17 mouse cellular contexts compared by ENCODE assay signal in genomic region chr8:122928631-122929224, GRCm38 (mm10).
DNase-seq lines count a peak whose midpoint lies in the region; ATAC-seq and TF ChIP-seq lines count a peak whose summit lies in the region.
"Had no signal": no experiment of that assay in that cellular context is flagged by ENCODE, and none has a peak within 500 bp of the region (broad histone marks: within the 10 kb centered on the region; RNA-seq: fewer than 3 reads in every experiment).

No protein-coding gene starts in this region.

- peaks cover 19% of the 10 kb centered on the region for H3K4me1 ChIP-seq in kidney, adult 2 months (ENCODE audit: control insufficient read depth, insufficient read depth, low read length)

- DNase-seq in kidney, adult 2 months = peak; percentile 45
- DNase-seq in kidney, postnatal 36 days = no peak
- DNase-seq in 416B (ENCODE audit: low read depth) = peak; percentile 80
- peak; percentile 27 for DNase-seq in NIH3T3 (ENCODE audit: low read depth)
- no peak for DNase-seq in right cerebral cortex, adult 18-20 months
- DNase-seq in thymus, postnatal 14 days = no peak
- no peak for DNase-seq in gastrocnemius, postnatal 36 days
- DNase-seq: cerebellum, adult 9-11 months; heart, adult 2 months; heart, postnatal 14 days; lung, embryonic 14.5 days; right cerebral cortex, postnatal 25 days; thymus, postnatal 4 days had no signal

- TF ChIP-seq CTCF in kidney, adult 2 months (conservative IDR thresholded peaks at IDR 0.05; ENCODE audit: insufficient read depth, insufficient read length, low read depth, low read length) = no peak

- no peaks in the 10 kb centered on the region for H3K27me3 ChIP-seq in kidney, adult 2 months (replicated peaks; ENCODE audit: control insufficient read depth, insufficient read depth, low read length)
- H3K27me3 ChIP-seq: limb, embryonic 13.5 days; stomach, embryonic 15.5 days had no signal

- intact Hi-C loops in gastrocnemius, postnatal 36 days (cut with DNase I) = no loop called here

- ATAC-seq in megakaryocyte, adult 5-6 weeks (ENCODE audit: poor library complexity, severe bottlenecking) = peak; percentile 66
- ATAC-seq: midbrain, embryonic 16.5 days had no signal

- no peak overlapping the region for H3K27ac ChIP-seq in kidney, adult 2 months (ENCODE audit: insufficient read depth, low read depth, low read length)
- H3K27ac ChIP-seq: heart, adult 2 months; limb, embryonic 13.5 days; stomach, embryonic 15.5 days had no signal

- WGBS in kidney, adult 2 months = 72% methylated on average over 7 of the region's 7 CpGs

- no peaks in the 10 kb centered on the region for H3K36me3 ChIP-seq in kidney, adult 2 months (ENCODE audit: control insufficient read depth, insufficient read depth, low read length)
- H3K36me3 ChIP-seq: stomach, embryonic 15.5 days had no signal

- no peak overlapping the region for H3K4me3 ChIP-seq in kidney, adult 2 months (ENCODE audit: insufficient read depth, low read depth, low read length)
- H3K4me3 ChIP-seq: heart, adult 2 months; limb, embryonic 13.5 days; stomach, embryonic 15.5 days had no signal

- no peak for TF ChIP-seq POLR2A in kidney, adult 2 months (IDR thresholded peaks at IDR 0.05; ENCODE audit: low read depth, low read length)

Comparison
In these comparisons a context has a peak if more than half of its experiments do, and no peak if none do; other contexts are left out.
1. DNase-seq: peak in kidney, adult 2 months (single experiment), 416B (single experiment) and NIH3T3 (single experiment); none in kidney, postnatal 36 days (0 of 2), right cerebral cortex, adult 18-20 months (single experiment), thymus, postnatal 14 days (single experiment) and gastrocnemius, postnatal 36 days (0 of 2).